Mouse (Mus musculus): ENCODE data around the gene Angptl6. TPM values are rescaled to one million over a fixed set of nuclear protein-coding genes. Genes with fewer than 3 reads are reported as not detected.
A peak's percentile ranks its signal among the peaks of the same experiment; 100 is the strongest.
"Not testable (repeated sequence)": the region's sequence is repeated elsewhere in the genome, so short reads cannot be mapped to it uniquely, and the experiment has no call there.

The Angptl6 gene
- polyA plus RNA-seq, 1 experiment from 2014 or later, result 7.5 TPM

DNA sequence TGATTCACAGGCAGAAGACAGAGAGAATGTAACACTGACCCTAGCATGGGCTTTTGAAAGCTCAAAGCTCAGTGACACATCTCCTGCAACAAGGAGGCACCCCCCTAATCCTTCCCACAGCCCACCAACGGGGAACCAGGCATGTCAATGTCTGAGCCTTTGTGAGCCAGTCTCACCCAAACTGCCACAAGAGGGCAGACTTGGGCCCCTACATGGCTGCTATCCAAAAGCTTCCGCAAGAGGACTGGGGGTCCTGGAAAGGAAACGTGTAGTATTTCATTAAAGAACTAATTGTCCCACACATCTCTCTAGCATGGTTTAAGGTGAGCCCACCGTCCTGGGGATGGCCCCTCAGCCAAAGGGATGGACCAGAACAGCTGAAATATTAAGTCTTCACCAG, 17.7 kb downstream of the Angptl6 start:
- Histone ChIP-seq H3K4me2 (no peak overlapping the region), H3K4me1 (no peaks in the 10 kb centered on the region), H3K27ac (no peak overlapping the region), H3K27me3 (replicated peaks) (no peaks in the 10 kb centered on the region), H3K4me3 (replicated peaks) (no peak overlapping the region), H3K9ac (no peak overlapping the region), H3K36me3 (no peaks in the 10 kb centered on the region), H3K9me3 (no peaks in the 10 kb centered on the region)
- WGBS, result 9% methylated on average over 4 of the region's 4 CpGs
- no peak for ATAC-seq (ENCODE audit: insufficient read depth, low FRiP score, low read depth)

DNA sequence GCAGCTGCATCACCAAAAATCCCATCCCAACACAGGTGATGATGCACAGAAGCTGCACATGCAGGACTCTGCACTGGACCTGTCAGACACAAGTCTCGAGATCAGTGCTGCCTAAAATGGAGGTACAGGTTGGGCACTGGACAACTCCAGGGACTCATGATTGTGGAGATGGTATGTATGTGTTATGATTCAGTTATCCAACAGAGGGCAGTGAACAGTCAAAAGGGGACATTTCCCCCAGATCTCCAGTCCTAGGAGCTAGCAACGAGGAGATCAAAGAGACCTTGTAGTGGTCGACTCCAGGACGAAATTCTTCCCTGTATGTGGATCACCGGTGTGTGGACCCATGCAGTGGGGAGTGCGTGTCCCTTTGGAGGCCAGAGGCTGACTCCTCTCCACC, 19.6 kb downstream of the Angptl6 start:
- H3K4me3 ChIP-seq (replicated peaks), result no peak overlapping the region
- H3K36me3 ChIP-seq, result no peaks in the 10 kb centered on the region
- H3K27ac ChIP-seq, result no peak overlapping the region
- ATAC-seq (ENCODE audit: insufficient read depth, low FRiP score, low read depth), result no peak
- H3K9me3 ChIP-seq, result no peaks in the 10 kb centered on the region
- no peak overlapping the region for H3K4me2 ChIP-seq
- H3K27me3 ChIP-seq (replicated peaks), result no peaks in the 10 kb centered on the region
- no peaks in the 10 kb centered on the region for H3K4me1 ChIP-seq
- 50% methylated on average over 6 of the region's 6 CpGs for WGBS
- no peak overlapping the region for H3K9ac ChIP-seq

DNA sequence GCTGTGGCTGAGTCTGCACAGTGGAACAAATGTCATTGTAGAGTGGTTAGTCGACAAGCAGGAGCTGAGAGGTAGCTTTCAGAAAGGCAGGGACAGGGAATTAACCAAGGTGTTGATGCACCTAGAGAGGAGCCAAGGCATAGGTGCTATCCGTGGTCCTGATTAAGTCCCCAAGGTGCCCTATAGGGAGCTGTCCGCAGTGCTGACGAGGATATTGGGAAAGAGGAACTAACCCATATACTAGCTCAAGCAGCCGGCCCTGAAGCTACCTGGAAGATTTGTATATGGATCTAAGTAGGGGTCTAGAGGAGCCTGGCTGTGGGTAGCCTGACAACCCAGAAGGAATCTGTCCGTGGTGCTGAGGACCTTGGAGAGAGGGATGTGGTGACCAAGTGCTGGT, 22.4 kb downstream of the Angptl6 start:
- no peaks in the 10 kb centered on the region for H3K9me3 ChIP-seq
- ATAC-seq (ENCODE audit: insufficient read depth, low FRiP score, low read depth), result 0 out of 2 replicates have a peak, but pooled peaks have one; percentile 16
- H3K4me1 ChIP-seq, result no peaks in the 10 kb centered on the region
- H3K27me3 ChIP-seq (replicated peaks), result no peaks in the 10 kb centered on the region
- no peak overlapping the region for H3K4me2 ChIP-seq
- H3K4me3 ChIP-seq (replicated peaks), result no peak overlapping the region
- WGBS, result 8% methylated on average over 6 of the region's 6 CpGs
- no peaks in the 10 kb centered on the region for H3K36me3 ChIP-seq
- H3K27ac ChIP-seq, result no peak overlapping the region
- H3K9ac ChIP-seq, result no peak overlapping the region

DNA sequence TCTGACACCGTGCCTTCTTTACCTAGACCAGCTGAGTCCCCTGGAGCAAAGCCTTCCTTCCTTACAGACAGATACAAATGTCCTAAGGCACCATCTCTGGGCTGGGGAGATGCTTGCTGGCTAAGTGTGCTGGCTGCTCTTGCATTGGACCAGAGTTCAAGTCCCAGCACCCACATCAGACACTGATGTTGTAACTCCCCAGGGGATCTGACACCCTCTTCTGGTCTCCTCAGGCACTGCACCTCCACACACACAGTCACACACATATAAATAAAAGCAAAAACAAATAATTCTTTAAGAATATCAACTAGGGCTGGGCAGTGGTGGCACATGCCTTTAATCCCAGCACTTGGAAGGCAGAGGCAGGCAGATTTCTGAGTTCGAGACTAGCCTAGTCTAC, 29.3 kb downstream of the Angptl6 start:
- Histone ChIP-seq H3K4me3 (replicated peaks) (no peak overlapping the region), H3K27ac (no peak overlapping the region), H3K27me3 (replicated peaks) (no peaks in the 10 kb centered on the region), H3K4me2 (no peak overlapping the region), H3K9me3 (no peaks in the 10 kb centered on the region), H3K9ac (no peak overlapping the region), H3K36me3 (no peaks in the 10 kb centered on the region), H3K4me1 (no peaks in the 10 kb centered on the region)
- WGBS, result 82% methylated on average over 2 of the region's 2 CpGs
- ATAC-seq (ENCODE audit: insufficient read depth, low FRiP score, low read depth), result no peak

DNA sequence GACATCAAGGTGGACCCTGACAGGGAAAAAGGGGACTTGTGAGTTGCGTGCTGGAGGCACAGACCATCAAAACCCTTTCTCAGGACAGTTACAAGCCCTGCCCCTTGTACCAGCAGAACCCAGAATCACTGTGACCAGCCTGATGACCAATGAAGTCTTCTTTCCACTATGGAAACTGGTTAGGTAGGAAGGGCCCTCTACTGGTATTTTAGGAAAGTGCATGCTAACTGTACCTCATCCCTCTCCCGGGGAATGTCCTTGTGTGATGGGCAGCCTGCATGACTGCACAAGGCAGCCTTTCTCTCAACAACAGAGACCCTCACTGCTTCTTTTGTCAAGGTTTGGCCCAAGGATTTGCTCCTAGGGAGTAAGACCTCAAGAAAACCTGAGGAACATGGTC, 36.9 kb downstream of the Angptl6 start:
- Histone ChIP-seq H3K4me3 (replicated peaks) (no peak overlapping the region), H3K27ac (no peak overlapping the region), H3K4me1 (no peaks in the 10 kb centered on the region), H3K36me3 (no peaks in the 10 kb centered on the region), H3K9me3 (no peaks in the 10 kb centered on the region), H3K9ac (no peak overlapping the region), H3K27me3 (replicated peaks) (no peaks in the 10 kb centered on the region), H3K4me2 (no peak overlapping the region)
- 27% methylated on average over 2 of the region's 2 CpGs for WGBS
- ATAC-seq (ENCODE audit: insufficient read depth, low FRiP score, low read depth), result no peak

DNA sequence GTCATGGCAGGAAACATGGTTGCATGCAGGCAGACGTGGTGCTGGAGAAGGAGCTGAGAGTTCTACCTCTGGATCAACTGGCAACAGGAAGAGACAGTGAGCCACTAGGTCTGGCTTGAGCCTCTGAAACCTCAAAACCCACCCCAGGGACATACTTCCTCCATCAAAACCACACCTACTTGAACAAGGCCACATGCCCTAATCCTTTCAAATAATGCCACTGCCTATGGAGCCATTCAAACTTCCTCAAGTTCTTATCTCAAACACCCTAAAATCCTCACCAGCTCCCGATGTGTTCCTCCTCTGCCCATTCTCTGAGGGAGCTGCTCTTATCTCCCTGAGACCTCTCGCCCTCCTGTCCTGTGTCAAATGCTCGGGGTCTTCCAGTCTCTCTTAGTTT, 37.3 kb downstream of the Angptl6 start:
- H3K4me3 ChIP-seq (replicated peaks), result no peak overlapping the region
- no peaks in the 10 kb centered on the region for H3K36me3 ChIP-seq
- no peaks in the 10 kb centered on the region for H3K9me3 ChIP-seq
- no peak overlapping the region for H3K4me2 ChIP-seq
- WGBS, result 50% methylated on average over 4 of the region's 4 CpGs
- H3K27ac ChIP-seq, result no peak overlapping the region
- no peaks in the 10 kb centered on the region for H3K27me3 ChIP-seq (replicated peaks)
- H3K4me1 ChIP-seq, result no peaks in the 10 kb centered on the region
- H3K9ac ChIP-seq, result no peak overlapping the region
- ATAC-seq (ENCODE audit: insufficient read depth, low FRiP score, low read depth), result no peak

DNA sequence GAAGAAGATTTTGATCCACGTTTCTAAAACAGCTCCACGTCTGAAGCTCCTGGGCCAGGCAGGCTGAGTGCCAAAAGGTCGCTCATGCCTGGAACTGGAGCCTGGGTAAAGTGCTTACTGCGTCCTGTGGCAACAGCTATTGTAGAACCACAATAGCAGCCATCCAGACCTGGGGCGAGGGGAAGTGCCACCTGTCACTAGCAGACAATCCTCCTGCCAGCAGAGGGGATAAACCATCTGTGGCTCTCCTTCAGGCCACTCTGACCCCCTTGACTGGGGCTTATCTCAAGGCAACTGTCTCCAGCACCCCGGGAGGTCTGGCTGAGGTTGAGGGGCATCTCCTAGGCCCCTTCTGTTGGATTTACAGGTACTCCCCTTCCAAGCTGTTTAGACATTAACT, 40.6 kb downstream of the Angptl6 start:
- Histone ChIP-seq H3K27ac (no peak overlapping the region), H3K36me3 (no peaks in the 10 kb centered on the region), H3K4me2 (no peak overlapping the region), H3K9ac (no peak overlapping the region), H3K9me3 (no peaks in the 10 kb centered on the region), H3K4me1 (no peaks in the 10 kb centered on the region), H3K27me3 (replicated peaks) (no peaks in the 10 kb centered on the region), H3K4me3 (replicated peaks) (no peak overlapping the region)
- no peak for ATAC-seq (ENCODE audit: insufficient read depth, low FRiP score, low read depth)
- WGBS, result 55% methylated on average over 6 of the region's 6 CpGs

DNA sequence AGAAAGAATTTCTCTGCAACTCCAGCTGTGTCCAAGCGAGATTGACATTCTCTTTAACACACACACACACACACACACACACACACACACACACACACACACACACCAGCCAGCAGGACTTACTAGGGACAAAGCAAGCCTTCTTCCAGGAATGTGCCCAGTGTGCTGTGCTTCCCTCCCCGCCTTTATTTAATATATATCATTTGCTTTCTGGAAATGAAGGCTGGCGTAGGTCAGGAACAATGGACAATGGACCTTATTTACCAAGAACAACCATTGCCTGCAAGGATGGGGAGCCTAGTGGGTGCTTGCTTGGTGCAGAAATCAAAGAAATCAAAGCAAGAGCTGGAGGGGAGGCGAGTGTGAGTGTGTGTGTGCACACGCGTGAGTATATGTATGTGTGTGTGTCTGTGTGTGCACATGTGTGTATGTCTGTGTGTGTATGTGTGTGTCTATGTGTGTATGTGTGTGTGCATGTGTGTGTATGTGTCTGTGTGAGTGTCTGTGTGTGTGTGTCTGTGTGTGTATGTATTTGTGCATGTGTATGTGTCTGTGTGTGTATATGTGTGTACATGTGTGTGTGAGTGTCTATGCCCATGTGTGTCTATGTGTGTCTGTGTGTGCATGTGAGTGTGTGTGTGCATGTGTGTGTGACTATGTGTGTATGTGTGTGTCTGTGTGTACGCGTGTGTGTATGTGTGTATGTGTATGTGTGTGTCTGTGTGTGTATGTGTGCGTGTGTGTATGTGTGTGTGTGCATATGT, 42.2 kb downstream of the Angptl6 start:
- H3K4me1 ChIP-seq, result no peaks in the 10 kb centered on the region
- no peak overlapping the region for H3K4me2 ChIP-seq
- peaks cover 5% of the 10 kb centered on the region; the same call in 1 of the 2 replicates for H3K27me3 ChIP-seq (replicated peaks)
- no peak overlapping the region for H3K27ac ChIP-seq
- no peak for ATAC-seq (ENCODE audit: insufficient read depth, low FRiP score, low read depth)
- no peak overlapping the region for H3K9ac ChIP-seq
- H3K4me3 ChIP-seq (replicated peaks), result no peak overlapping the region
- no peaks in the 10 kb centered on the region for H3K9me3 ChIP-seq
- WGBS, result 73% methylated on average over 9 of the region's 9 CpGs
- H3K36me3 ChIP-seq, result no peaks in the 10 kb centered on the region

DNA sequence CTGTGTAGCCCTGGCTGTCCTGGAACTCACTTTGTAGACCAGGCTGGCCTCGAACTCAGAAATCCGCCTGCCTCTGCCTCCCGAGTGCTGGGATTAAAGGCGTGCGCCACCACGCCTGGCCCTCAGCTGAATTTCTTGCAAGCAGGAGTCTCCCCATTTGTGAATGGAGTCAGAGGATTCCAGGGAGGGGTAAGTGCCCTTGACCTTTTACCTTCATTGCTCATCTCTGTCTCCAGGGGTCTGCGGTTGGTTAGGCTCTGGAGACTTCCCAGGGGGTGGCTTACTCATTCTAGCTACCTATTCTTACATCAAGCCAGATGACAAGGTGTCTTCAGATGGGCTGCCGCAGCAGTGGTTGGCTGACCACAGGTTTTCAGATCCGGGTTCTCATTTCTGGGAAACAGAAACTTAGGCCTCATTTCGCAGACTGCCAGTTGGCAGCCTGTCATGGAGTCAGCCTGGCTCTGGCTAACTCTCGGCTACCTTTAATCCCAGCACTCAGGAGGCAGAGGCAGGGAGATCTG, 44.0 kb downstream of the Angptl6 start:
- not testable (repeated sequence) for H3K9ac ChIP-seq; H3K36me3 ChIP-seq; H3K4me2 ChIP-seq; H3K27ac ChIP-seq; ATAC-seq (ENCODE audit: insufficient read depth, low FRiP score, low read depth); H3K27me3 ChIP-seq (replicated peaks); H3K4me1 ChIP-seq; H3K4me3 ChIP-seq (replicated peaks); H3K9me3 ChIP-seq
- WGBS, result 85% methylated on average over 11 of the region's 11 CpGs

DNA sequence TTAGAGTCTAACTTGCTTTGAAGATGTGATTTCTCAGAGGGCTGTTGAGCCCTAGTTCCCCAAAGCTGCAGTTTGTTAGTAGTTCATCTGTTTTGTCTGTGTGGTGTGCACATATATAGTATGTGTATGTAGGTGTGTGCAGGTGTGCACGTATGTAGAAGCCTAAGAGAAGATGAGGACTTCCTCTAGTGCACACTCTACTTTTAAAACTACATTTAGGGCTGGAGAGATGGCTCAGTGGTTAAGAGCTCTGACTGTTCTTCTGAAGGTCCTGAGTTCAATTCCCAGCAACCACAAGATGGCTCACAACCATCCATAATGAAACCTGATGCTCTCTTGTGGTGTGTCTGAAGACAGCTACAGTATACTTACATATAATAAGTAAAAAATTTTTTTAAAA, 44.6 kb downstream of the Angptl6 start:
- no peak overlapping the region for H3K4me2 ChIP-seq
- H3K27me3 ChIP-seq (replicated peaks), result peaks cover 5% of the 10 kb centered on the region; the same call in 1 of the 2 replicates
- no peak overlapping the region for H3K9ac ChIP-seq
- H3K4me3 ChIP-seq (replicated peaks), result no peak overlapping the region
- H3K36me3 ChIP-seq, result no peaks in the 10 kb centered on the region
- WGBS, result 64% methylated on average over 1 of the region's 1 CpGs
- ATAC-seq (ENCODE audit: insufficient read depth, low FRiP score, low read depth), result no peak
- H3K9me3 ChIP-seq, result no peaks in the 10 kb centered on the region
- no peak overlapping the region for H3K27ac ChIP-seq
- H3K4me1 ChIP-seq, result peaks cover 6% of the 10 kb centered on the region; the same call in 1 of the 2 replicates

DNA sequence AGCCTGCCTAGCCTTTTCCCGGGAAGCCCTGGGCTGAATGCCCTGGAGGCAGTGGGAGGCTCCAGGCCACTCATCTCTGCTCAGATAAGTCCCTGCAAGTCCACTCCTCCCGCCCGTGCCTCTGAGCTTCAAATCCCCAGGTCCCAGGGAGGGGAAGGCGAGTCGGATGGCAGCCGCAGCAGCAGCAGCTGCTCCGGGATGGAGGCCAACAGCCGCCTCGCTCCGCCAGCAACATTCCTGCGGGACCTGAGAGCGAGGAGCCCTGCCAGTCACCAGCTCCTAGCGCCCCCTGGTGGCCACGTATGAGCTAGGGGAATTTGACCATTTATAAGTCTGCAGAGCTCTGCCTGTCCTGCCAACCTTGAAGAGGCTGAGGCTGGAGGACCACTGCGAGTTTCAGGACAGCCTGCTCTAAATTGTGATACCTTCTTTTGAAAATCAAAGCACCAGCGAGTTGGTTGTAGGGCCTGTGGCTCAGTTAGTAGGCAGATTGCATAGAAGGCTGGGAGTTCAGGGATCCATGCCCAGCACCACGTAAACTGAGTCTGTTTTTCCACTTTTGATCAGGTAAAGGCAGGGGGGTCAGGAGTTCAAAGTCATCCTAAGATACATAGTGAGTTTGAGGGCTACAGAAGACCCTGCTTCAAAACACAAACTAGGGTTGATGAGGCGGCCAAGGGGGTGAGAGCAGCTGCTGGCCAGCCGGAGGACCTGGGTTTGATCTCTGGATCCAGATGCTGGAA, 48.5 kb downstream of the Angptl6 start:
- Histone ChIP-seq H3K4me1 (peaks cover 6% of the 10 kb centered on the region; the same call in 1 of the 2 replicates), H3K9ac (no peak overlapping the region), H3K4me3 (replicated peaks) (no peak overlapping the region), H3K27me3 (replicated peaks) (peaks cover 5% of the 10 kb centered on the region; the same call in 1 of the 2 replicates), H3K27ac (no peak overlapping the region), H3K9me3 (no peaks in the 10 kb centered on the region), H3K4me2 (peak overlapping the region; percentile 32), H3K36me3 (no peaks in the 10 kb centered on the region)
- 15% methylated on average over 19 of the region's 19 CpGs for WGBS
- peak; percentile 88 for ATAC-seq (ENCODE audit: insufficient read depth, low FRiP score, low read depth)

DNA sequence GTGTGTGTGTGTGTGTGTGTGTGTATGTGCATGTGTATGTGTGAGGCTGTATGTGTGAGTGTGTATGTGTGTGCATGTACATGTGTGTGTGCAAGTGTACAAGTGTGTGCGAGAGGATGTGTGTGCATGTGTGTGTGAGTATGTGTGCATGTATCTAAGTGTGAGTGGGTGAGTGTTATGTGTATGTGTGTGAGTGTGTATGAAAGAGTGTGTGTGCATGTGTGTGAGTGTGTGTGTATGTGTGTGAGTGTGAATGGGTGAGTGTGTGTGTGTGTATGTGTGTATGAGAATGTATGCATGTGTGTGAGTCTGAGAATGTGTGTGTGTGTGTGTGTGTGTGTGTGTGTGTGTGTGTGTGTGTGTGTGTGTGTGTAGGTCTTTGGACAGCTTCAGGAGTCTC, 51.4 kb downstream of the Angptl6 start:
- Histone ChIP-seq H3K27ac (no peak overlapping the region), H3K9ac (no peak overlapping the region), H3K9me3 (no peaks in the 10 kb centered on the region), H3K27me3 (replicated peaks) (peaks cover under 1% of the 10 kb centered on the region; the same call in 1 of the 2 replicates), H3K4me1 (peaks cover 6% of the 10 kb centered on the region; the same call in 1 of the 2 replicates), H3K4me3 (replicated peaks) (no peak overlapping the region), H3K4me2 (no peak overlapping the region), H3K36me3 (no peaks in the 10 kb centered on the region)
- WGBS, result 97% methylated on average over 1 of the region's 1 CpGs
- no peak for ATAC-seq (ENCODE audit: insufficient read depth, low FRiP score, low read depth)
